Mouse (Mus musculus): Measurements from ENCODE around the gene Exd1. TPM values are rescaled to one million over a fixed set of nuclear protein-coding genes. Genes with fewer than 3 reads are reported as not detected.
A peak's percentile ranks its signal among the peaks of the same experiment; 100 is the strongest.

Gene Exd1
- total RNA-seq (2021): under 1 TPM; 0.17 to 0.18 TPM

GRCm38 (mm10) chr2:119547522-119548370 is at the start of gene Exd1, which contains the start of gene Chp1:
Exd1 (minus strand) TSS chr2:119547627.
Chp1 (plus strand) TSS chr2:119547697.
- DNase-seq (ENCODE audit: low spot score): peak; percentile 99

GRCm38 (mm10) chr2:119596781-119597330 is 49.4 kb upstream of the Exd1 start:
- intact Hi-C loops (cut with DNase I): loop anchor here (5.0 kb wide), 1 partner anchor 65 kb away; the partner anchor contains the start of gene Ndufaf1
- DNase-seq (ENCODE audit: low spot score): no peak

More at GRCm38 (mm10) chr2:119547522-119548370, at the start of gene Exd1, which contains the start of gene Chp1:
- intact Hi-C loops (cut with DNase I): loop anchor here (2.0 kb wide), 2 partner anchors 45 to 67 kb away; no protein-coding TSS in a partner anchor

- intact Hi-C loops (cut with DNase I): loop anchor here (5.0 kb wide), 1 partner anchor 67 kb away; the partner anchor contains the start of gene Ndufaf1
- no peak for DNase-seq (ENCODE audit: low spot score)
Measured at GRCm38 (mm10) chr2:119595308-119595707, 47.9 kb upstream of the Exd1 start.

- intact Hi-C loops (cut with DNase I): loop anchor here (5.0 kb wide), 1 partner anchor 117 kb away; the partner anchor contains the start of gene Ino80
- DNase-seq (ENCODE audit: low spot score): peak; percentile 92
Measured at GRCm38 (mm10) chr2:119594113-119594981, 46.9 kb upstream of the Exd1 start.

- intact Hi-C loops (cut with DNase I): loop anchor here (2.0 to 5.0 kb wide), 2 partner anchors 45 to 116 kb away; partner anchors contain the start of gene Ino80
- DNase-seq (ENCODE audit: low spot score): no peak
Measured at GRCm38 (mm10) chr2:119593765-119594112, 46.3 kb upstream of the Exd1 start.

GRCm38 (mm10) chr2:119591247-119591646 is 43.8 kb upstream of the Exd1 start:
- intact Hi-C loops (cut with DNase I): loop anchor here (5.0 kb wide), 1 partner anchor 114 kb away; the partner anchor contains the start of gene Ino80
- no peak for DNase-seq (ENCODE audit: low spot score)

DNA sequence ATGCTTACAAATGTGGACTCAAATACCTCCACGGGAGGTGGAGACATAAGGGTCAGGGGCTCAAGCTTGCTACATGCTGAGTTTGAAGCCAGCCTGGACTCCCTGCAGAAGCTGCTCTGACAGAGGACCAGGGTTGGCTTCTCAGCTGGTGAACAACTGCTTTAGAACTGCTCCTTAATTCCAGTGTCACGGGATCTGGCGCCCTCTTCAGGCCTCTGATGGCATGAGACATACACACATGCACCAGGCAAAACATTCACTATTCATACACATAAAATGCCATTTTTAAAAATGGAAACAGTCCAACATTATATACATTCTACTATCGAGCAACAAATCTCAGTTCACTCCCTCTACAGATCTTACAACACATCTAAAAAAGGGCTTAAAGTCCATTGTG is 40.0 kb upstream of the Exd1 start:
- intact Hi-C loops (cut with DNase I): no loop called here
- peak; percentile 8 for DNase-seq (ENCODE audit: low spot score)

DNA sequence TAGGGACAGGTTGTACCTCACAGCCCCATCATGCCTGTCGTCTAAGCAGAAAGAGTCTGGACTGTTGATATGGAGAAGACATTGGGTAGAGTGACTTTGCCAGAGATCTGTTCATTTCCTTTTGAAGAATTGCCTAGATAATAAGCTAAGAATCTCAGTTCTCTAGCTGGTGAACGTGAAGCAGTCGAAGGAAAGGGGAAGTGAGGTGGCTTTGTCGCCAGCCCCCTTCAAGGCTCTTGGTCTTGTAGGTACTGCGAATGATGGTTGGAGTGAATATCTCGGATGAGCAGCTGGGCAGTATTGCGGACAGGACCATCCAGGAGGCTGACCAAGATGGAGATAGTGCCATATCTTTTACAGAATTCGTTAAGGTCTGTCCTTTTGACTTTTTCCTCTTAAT is 36.9 kb upstream of the Exd1 start:
- DNase-seq (ENCODE audit: low spot score): no peak
- intact Hi-C loops (cut with DNase I): no loop called here

- no peak for DNase-seq (ENCODE audit: low spot score)
- intact Hi-C loops (cut with DNase I): no loop called here
Measured at GRCm38 (mm10) chr2:119583439-119583838, 36.0 kb upstream of the Exd1 start.

- intact Hi-C loops (cut with DNase I): no loop called here
- no peak for DNase-seq (ENCODE audit: low spot score)
Measured at GRCm38 (mm10) chr2:119581571-119581970, 34.1 kb upstream of the Exd1 start.

DNA sequence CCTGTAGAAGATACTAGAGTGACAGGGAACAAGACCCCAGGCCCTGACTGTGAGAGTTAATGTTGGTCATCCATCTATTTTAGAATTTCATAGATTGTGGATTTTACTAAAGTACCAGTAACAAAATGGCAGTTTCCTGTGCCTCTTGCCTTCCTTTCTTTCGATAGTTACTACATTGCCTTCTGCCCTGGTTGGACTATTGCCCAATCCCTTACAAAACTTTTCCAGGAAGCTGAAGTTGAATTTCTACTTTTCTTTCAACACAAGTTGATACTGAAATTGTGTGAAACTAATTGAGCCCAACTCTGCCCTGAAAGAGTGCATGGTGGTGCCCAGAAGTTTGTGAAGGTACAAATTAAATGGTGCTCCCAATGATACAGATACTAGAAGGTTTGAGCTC is 25.0 kb upstream of the Exd1 start:
- no peak for DNase-seq (ENCODE audit: low spot score)
- intact Hi-C loops (cut with DNase I): no loop called here

DNA sequence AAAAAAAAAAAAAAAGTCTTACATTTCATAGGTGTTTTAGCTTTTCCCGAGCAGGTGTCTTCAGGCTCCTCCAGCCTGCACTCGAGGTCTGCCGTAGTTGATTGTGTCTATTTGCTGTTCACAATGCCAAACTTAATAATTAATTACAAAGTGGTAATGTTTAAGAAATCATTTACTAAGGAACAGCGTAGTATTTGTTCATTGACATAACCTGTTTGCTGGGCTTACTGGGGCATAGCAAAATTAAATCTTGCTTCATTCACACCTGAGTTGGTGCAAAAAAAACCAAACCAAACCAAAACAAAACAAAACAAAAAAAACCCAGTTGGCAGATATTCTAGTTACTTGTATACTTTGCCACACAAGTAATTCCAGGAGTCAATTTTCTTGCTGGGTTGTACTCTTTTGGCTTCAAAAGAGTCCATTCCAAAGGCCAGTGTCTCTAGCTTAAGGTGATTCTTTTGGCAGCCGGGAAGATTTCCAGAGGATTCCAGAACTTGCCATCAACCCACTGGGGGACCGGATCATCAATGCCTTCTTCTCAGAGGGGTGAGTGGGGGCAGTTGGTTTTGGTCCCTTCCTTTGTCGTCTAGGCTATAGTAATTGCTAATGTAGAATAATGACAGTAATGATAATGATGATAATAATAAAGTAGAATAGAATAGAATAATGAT is 18.9 kb upstream of the Exd1 start:
- intact Hi-C loops (cut with DNase I): no loop called here
- DNase-seq (ENCODE audit: low spot score): no peak

- intact Hi-C loops (cut with DNase I): no loop called here
- DNase-seq (ENCODE audit: low spot score): no peak
Measured at GRCm38 (mm10) chr2:119565284-119565683, 17.9 kb upstream of the Exd1 start.

GRCm38 (mm10) chr2:119561794-119562193 is 14.4 kb upstream of the Exd1 start:
- no peak for DNase-seq (ENCODE audit: low spot score)
- intact Hi-C loops (cut with DNase I): no loop called here

- intact Hi-C loops (cut with DNase I): no loop called here
- no peak for DNase-seq (ENCODE audit: low spot score)
Measured at GRCm38 (mm10) chr2:119558737-119559340, 11.4 kb upstream of the Exd1 start.

- intact Hi-C loops (cut with DNase I): no loop called here
Measured at GRCm38 (mm10) chr2:119558039-119558438, 10.6 kb upstream of the Exd1 start.

DNA sequence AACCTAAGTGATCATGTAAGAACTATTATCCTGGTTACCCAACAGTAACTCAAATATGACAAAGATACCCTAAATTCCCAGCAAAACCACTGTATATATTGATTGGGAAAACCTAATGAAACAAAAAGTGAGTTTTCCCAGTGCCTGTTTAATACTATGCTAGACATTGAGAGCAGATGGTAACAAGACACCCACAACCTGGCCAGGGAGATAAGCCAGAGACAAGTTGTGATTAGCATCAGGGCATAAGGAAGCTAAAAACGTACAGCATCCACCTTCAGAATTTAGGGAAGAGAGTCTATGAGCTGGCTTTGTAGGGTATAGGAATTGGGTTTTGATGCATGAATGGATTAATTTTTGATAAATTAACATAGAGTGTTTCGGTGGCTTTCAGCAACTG is 2.3 kb upstream of the Exd1 start:
- DNase-seq (ENCODE audit: low spot score): no peak
- intact Hi-C loops (cut with DNase I): loop anchor here (2.0 kb wide), 1 partner anchor 43 kb away; no protein-coding TSS in a partner anchor

More at GRCm38 (mm10) chr2:119558039-119558438, 10.6 kb upstream of the Exd1 start:
- no peak for DNase-seq (ENCODE audit: low spot score)

GRCm38 (mm10) chr2:119548691-119549090 is 1.3 kb upstream of the Exd1 start:
- no peak for DNase-seq (ENCODE audit: low spot score)
- intact Hi-C loops (cut with DNase I): loop anchor here (2.0 kb wide), 1 partner anchor 44 kb away; no protein-coding TSS in a partner anchor

GRCm38 (mm10) chr2:119548371-119548660 is 889 bp upstream of the Exd1 start:
- intact Hi-C loops (cut with DNase I): loop anchor here (2.0 kb wide), 1 partner anchor 44 kb away; no protein-coding TSS in a partner anchor
- no peak for DNase-seq (ENCODE audit: low spot score)
